Mouse (Mus musculus) midbrain, embryonic 15.5 days (tissue): ENCODE results near the gene Tspan5. TPM values are rescaled to one million over a fixed set of nuclear protein-coding genes. Genes with fewer than 3 reads are reported as not detected.

Experiments
- ATAC-seq: fragments of 200-750 bp; cut with Nextera tagmentation; replicated peaks from 2 replicates; pipeline ENCODE4 v1.8.0; 2017; ENCODE audit warnings: moderate TSS enrichment
- H3K27ac ChIP-seq: fragments of 300-500 bp; sonication (generic); 2 replicates; pipeline ENCODE4 v1.5.1; 2015; ENCODE audit warnings: mild to moderate bottlenecking, inconsistent platforms
- H3K27me3 ChIP-seq: fragments of 300-500 bp; sonication (generic); replicated peaks from 2 replicates; pipeline ENCODE4 v1.6.1; 2015; ENCODE audit warnings: inconsistent platforms
- H3K36me3 ChIP-seq: fragments of 300-500 bp; sonication (generic); replicated peaks from 2 replicates; pipeline ENCODE4 v1.6.1; 2015; ENCODE audit warnings: inconsistent platforms
- H3K4me1 ChIP-seq: fragments of 300-500 bp; sonication (generic); 2 replicates; pipeline ENCODE4 v1.6.1; 2015; ENCODE audit warnings: inconsistent platforms
- H3K4me2 ChIP-seq: fragments of 300-500 bp; sonication (generic); 2 replicates; pipeline ENCODE4 v1.6.1; 2015; ENCODE audit warnings: inconsistent platforms, mild to moderate bottlenecking, moderate library complexity
- H3K4me3 ChIP-seq: fragments of 300-500 bp; sonication (generic); 2 replicates; pipeline ENCODE4 v1.5.1; 2015; ENCODE audit warnings: mild to moderate bottlenecking, inconsistent platforms
- H3K9ac ChIP-seq: fragments of 300-500 bp; sonication (generic); 2 replicates; pipeline ENCODE4 v1.6.1; 2015; ENCODE audit warnings: mild to moderate bottlenecking, inconsistent platforms
- H3K9me3 ChIP-seq: fragments of 300-500 bp; sonication (generic); 2 replicates; pipeline ENCODE4 v1.6.1; 2016; ENCODE audit warnings: inconsistent platforms
- WGBS: fragments of 180-500 bp; shearing (Covaris S2); methylation state at CpG from one replicate; pipeline ENCODE4 v1.1.7; 2015; ENCODE audit warnings: mixed read lengths; 5-methylcytosine and 5-hydroxymethylcytosine counted together
- polyA plus RNA-seq: library from polyadenylated mRNA; unstranded; fragments of >200 nt; fragmentation: Nextera tagmentation; extraction: Ambion mirVana; gene quantifications from 2 replicates; pipeline ENCODE4 v1.2.1, GENCODE M21; 2015

Tspan5 gene
- 102 and 105 TPM in 2 replicates for polyA plus RNA-seq

- WGBS: under 1% methylated on average over 86 of the region's 100 CpGs
- peak within 1 kb of the TSS; percentile 91 for H3K9ac ChIP-seq
Measured at GRCm38 (mm10) chr3:138741649-138742565, at the start of gene Tspan5. TSS of gene Tspan5 (plus strand) at chr3:138742195.

DNA sequence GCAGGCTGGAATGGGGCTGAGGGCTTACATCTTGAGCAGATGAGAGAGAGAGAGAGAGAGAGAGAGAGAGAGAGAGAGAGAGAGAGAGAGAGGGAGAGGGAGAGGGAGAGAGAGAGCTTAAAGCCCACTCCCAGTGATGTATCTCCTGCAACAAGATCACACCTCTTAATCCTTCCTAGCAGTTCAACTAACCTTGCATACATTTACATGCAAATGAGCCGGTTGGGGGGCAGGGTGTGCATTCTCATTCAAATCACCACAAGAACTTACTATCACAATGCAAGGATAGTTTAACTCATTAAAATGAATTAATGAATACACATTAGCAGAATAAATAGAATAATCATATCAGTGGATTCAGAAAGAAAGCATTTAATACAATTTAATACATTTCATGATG is 49.7 kb upstream of the Tspan5 start:
- 30% methylated on average over 1 of the region's 1 CpGs for WGBS
- Histone ChIP-seq H3K9ac (no peak overlapping the region), H3K4me2 (no peak overlapping the region), H3K4me3 (no peak overlapping the region), H3K27me3 (no peaks in the 10 kb centered on the region), H3K36me3 (no peaks in the 10 kb centered on the region), H3K4me1 (no peaks in the 10 kb centered on the region), H3K9me3 (no peaks in the 10 kb centered on the region), H3K27ac (no peak overlapping the region)
- ATAC-seq: no peak

More at GRCm38 (mm10) chr3:138741649-138742565, at the start of gene Tspan5:
- Histone ChIP-seq H3K4me1 (peaks cover 32% of the 10 kb centered on the region), H3K4me2 (peak within 1 kb of the TSS; percentile 88), H3K27me3 (no peaks in the 10 kb centered on the region), H3K27ac (peak within 1 kb of the TSS; percentile 97), H3K4me3 (peak within 1 kb of the TSS; percentile 82), H3K36me3 (no peaks in the 10 kb centered on the region), H3K9me3 (no peaks in the 10 kb centered on the region)
- ATAC-seq: peak; percentile 90

- 81% methylated on average over 12 of the region's 12 CpGs for WGBS
- no peaks in the 10 kb centered on the region for H3K36me3 ChIP-seq
- peaks cover 8% of the 10 kb centered on the region; the same call in 1 of the 2 replicates for H3K4me1 ChIP-seq
- H3K9me3 ChIP-seq: no peaks in the 10 kb centered on the region
- no peaks in the 10 kb centered on the region for H3K27me3 ChIP-seq
- no peak overlapping the region for H3K4me3 ChIP-seq
- no peak overlapping the region for H3K27ac ChIP-seq
- no peak overlapping the region for H3K9ac ChIP-seq
- H3K4me2 ChIP-seq: no peak overlapping the region
- ATAC-seq: no peak
Measured at GRCm38 (mm10) chr3:138703399-138703798, 38.6 kb upstream of the Tspan5 start.

GRCm38 (mm10) chr3:138704469-138704868 is 37.5 kb upstream of the Tspan5 start:
- WGBS: 61% methylated on average over 9 of the region's 9 CpGs
- no peak for ATAC-seq

DNA sequence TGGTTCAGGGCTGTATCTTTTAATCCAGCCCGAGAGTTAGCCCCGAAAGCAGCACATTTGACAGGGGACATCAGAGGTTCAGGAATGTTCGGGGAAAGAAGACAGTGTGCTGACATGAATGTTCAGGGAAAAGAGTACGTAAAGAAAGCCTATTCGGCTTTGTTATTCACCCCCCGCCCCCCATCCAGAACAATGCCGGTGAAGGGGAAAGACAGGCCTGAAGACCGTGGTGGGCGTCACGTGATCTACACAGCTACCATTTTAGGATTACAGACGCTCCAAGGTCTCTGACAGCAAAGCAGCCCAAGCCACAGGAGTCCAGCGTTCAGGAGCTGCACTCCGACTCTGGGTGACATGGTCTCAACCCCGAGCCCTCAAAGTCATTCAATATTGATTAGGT is 36.1 kb upstream of the Tspan5 start:
- 39% methylated on average over 14 of the region's 14 CpGs for whole genome bisulfite sequencing
- Histone ChIP-seq H3K9me3 (no peaks in the 10 kb centered on the region), H3K9ac (no peak overlapping the region), H3K4me3 (no peak overlapping the region), H3K27me3 (no peaks in the 10 kb centered on the region), H3K27ac (no peak overlapping the region), H3K36me3 (no peaks in the 10 kb centered on the region), H3K4me2 (peak overlapping the region; percentile 13; the same call in 1 of the 2 replicates), H3K4me1 (peaks cover 12% of the 10 kb centered on the region; the same call in 1 of the 2 replicates)
- ATAC-seq: no peak; the same call in 1 of the 2 replicates

More at GRCm38 (mm10) chr3:138704469-138704868, 37.5 kb upstream of the Tspan5 start:
- Histone ChIP-seq H3K36me3 (no peaks in the 10 kb centered on the region), H3K27me3 (no peaks in the 10 kb centered on the region), H3K4me1 (peaks cover 12% of the 10 kb centered on the region; the same call in 1 of the 2 replicates), H3K9ac (no peak overlapping the region), H3K27ac (no peak overlapping the region), H3K4me2 (no peak overlapping the region), H3K4me3 (no peak overlapping the region), H3K9me3 (no peaks in the 10 kb centered on the region)

GRCm38 (mm10) chr3:138709183-138709582 is 32.8 kb upstream of the Tspan5 start:
- Histone ChIP-seq H3K4me2 (no peak overlapping the region), H3K9ac (no peak overlapping the region), H3K4me1 (peaks cover 12% of the 10 kb centered on the region; the same call in 1 of the 2 replicates), H3K9me3 (no peaks in the 10 kb centered on the region), H3K4me3 (no peak overlapping the region), H3K27me3 (no peaks in the 10 kb centered on the region), H3K36me3 (no peaks in the 10 kb centered on the region), H3K27ac (no peak overlapping the region)
- WGBS: 81% methylated on average over 5 of the region's 5 CpGs
- ATAC-seq: no peak

DNA sequence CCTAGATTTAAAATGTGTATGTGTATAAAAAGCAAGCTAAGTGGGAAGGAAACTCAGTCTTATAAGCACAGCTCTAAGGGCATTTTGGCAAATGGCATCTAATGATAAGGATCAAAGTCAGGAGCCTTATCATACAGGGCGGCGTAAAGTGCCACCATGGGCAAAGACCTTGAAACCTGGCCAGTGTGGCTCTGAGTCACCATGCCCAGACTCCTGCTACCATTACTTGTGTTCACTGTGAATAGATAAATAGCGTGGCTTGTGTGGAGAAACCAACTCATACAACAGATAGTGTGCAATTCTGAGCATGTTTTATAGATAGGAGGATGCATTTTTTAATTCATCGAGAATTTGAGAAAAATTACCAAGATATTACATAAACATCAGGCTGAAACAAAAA is 30.0 kb upstream of the Tspan5 start:
- Histone ChIP-seq H3K9ac (no peak overlapping the region), H3K4me1 (0 out of 2 replicates have a peak, but pooled peaks cover 4% of the 10 kb centered on the region), H3K9me3 (no peaks in the 10 kb centered on the region), H3K36me3 (no peaks in the 10 kb centered on the region), H3K4me2 (no peak overlapping the region), H3K27ac (no peak overlapping the region), H3K4me3 (no peak overlapping the region), H3K27me3 (no peaks in the 10 kb centered on the region)
- 97% methylated on average over 4 of the region's 4 CpGs for WGBS
- no peak for ATAC-seq

- no peak overlapping the region for H3K9ac ChIP-seq
- 0 out of 2 replicates have a peak, but pooled peaks cover 4% of the 10 kb centered on the region for H3K4me1 ChIP-seq
- no peak for ATAC-seq
- no peaks in the 10 kb centered on the region for H3K36me3 ChIP-seq
- no peaks in the 10 kb centered on the region for H3K27me3 ChIP-seq
- WGBS: 82% methylated on average over 11 of the region's 11 CpGs
- H3K4me3 ChIP-seq: no peak overlapping the region
- no peak overlapping the region for H3K27ac ChIP-seq
- no peaks in the 10 kb centered on the region for H3K9me3 ChIP-seq
- no peak overlapping the region for H3K4me2 ChIP-seq
Measured at GRCm38 (mm10) chr3:138712452-138713140, 29.4 kb upstream of the Tspan5 start.

GRCm38 (mm10) chr3:138713141-138713540 is 28.9 kb upstream of the Tspan5 start:
- H3K4me1 ChIP-seq: 0 out of 2 replicates have a peak, but pooled peaks cover 4% of the 10 kb centered on the region
- H3K9me3 ChIP-seq: no peaks in the 10 kb centered on the region
- no peaks in the 10 kb centered on the region for H3K27me3 ChIP-seq
- H3K27ac ChIP-seq: no peak overlapping the region
- H3K4me2 ChIP-seq: no peak overlapping the region
- no peak overlapping the region for H3K9ac ChIP-seq
- H3K36me3 ChIP-seq: no peaks in the 10 kb centered on the region
- ATAC-seq: no peak
- 52% methylated on average over 6 of the region's 6 CpGs for WGBS
- H3K4me3 ChIP-seq: no peak overlapping the region

DNA sequence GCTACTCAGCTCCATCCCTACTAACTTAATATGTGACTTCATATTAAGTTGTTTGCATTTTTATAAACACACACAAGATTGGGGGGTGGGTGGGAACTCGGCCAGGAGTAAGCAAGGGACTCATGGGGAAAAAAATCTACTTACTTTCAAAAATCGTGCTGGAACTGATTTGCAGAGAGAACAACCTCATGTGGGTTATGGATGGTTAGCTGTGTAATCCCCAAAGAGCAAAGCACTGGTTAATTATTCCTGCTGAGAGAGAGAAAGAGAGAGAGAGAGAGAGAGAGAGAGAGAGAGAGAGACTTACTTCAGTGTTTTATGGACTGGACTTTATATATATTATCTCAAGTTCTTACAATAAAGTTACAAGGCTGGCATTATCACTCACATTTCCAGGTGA is 27.2 kb upstream of the Tspan5 start:
- no peaks in the 10 kb centered on the region for H3K9me3 ChIP-seq
- WGBS: 31% methylated on average over 2 of the region's 2 CpGs
- no peaks in the 10 kb centered on the region for H3K36me3 ChIP-seq
- H3K4me3 ChIP-seq: no peak overlapping the region
- ATAC-seq: no peak
- no peak overlapping the region for H3K9ac ChIP-seq
- H3K27ac ChIP-seq: no peak overlapping the region
- no peak overlapping the region for H3K4me2 ChIP-seq
- no peaks in the 10 kb centered on the region for H3K4me1 ChIP-seq
- H3K27me3 ChIP-seq: no peaks in the 10 kb centered on the region

GRCm38 (mm10) chr3:138715212-138715611 is 26.8 kb upstream of the Tspan5 start:
- ATAC-seq: no peak
- no peak overlapping the region for H3K9ac ChIP-seq
- no peaks in the 10 kb centered on the region for H3K27me3 ChIP-seq
- no peaks in the 10 kb centered on the region for H3K36me3 ChIP-seq
- H3K4me1 ChIP-seq: no peaks in the 10 kb centered on the region
- WGBS: 87% methylated on average over 4 of the region's 4 CpGs
- H3K27ac ChIP-seq: no peak overlapping the region
- H3K9me3 ChIP-seq: no peaks in the 10 kb centered on the region
- H3K4me3 ChIP-seq: no peak overlapping the region
- H3K4me2 ChIP-seq: no peak overlapping the region

DNA sequence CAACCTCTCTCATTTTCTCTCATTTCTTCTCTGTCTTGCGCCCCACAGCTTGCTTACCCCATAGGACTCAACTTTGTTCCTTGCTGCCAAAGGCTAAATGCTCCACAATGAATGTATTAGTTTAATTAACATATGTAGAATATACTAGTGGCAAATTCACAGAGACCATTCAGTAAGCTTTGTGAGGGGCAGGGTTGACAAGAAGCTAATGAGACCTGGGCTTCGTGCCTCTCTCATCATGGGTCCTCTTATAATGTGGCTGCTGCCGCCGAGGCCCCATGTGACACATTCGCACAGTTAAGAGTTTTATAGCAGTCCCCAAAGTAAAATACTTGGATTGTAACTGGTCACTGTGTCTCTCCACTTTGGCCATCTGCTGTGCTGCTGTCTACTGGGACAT is 25.0 kb upstream of the Tspan5 start:
- H3K27me3 ChIP-seq: no peaks in the 10 kb centered on the region
- no peak for ATAC-seq
- H3K9ac ChIP-seq: no peak overlapping the region
- H3K4me1 ChIP-seq: no peaks in the 10 kb centered on the region
- H3K36me3 ChIP-seq: no peaks in the 10 kb centered on the region
- no peak overlapping the region for H3K27ac ChIP-seq
- H3K9me3 ChIP-seq: no peaks in the 10 kb centered on the region
- 92% methylated on average over 5 of the region's 5 CpGs for WGBS
- H3K4me3 ChIP-seq: no peak overlapping the region
- no peak overlapping the region for H3K4me2 ChIP-seq
